Mouse (Mus musculus) forebrain, embryonic 12.5 days (tissue): Measurements from ENCODE around the gene Pde12. TPM values are rescaled to one million over a fixed set of nuclear protein-coding genes. Genes with fewer than 3 reads are reported as not detected.
"Not testable (repeated sequence)": the region's sequence is repeated elsewhere in the genome, so short reads cannot be mapped to it uniquely, and the experiment has no call there.

Experiments used
- ATAC-seq: fragments of 200-750 bp; cut with Nextera tagmentation; 2 replicates; pipeline ENCODE4 v1.8.0; 2017; ENCODE audit warnings: moderate TSS enrichment; ENCODE audit not compliant: low FRiP score
- H3K27ac ChIP-seq: fragments of 300-500 bp; sonication (generic); 2 replicates; pipeline ENCODE4 v1.5.1; 2016; ENCODE audit warnings: mild to moderate bottlenecking
- H3K27me3 ChIP-seq: fragments of 300-500 bp; sonication (generic); 2 replicates; pipeline ENCODE4 v1.6.1; 2016; ENCODE audit warnings: mild to moderate bottlenecking
- H3K36me3 ChIP-seq: fragments of 300-500 bp; sonication (generic); replicated peaks from 2 replicates; pipeline ENCODE4 v1.6.1; 2016; ENCODE audit warnings: mild to moderate bottlenecking
- H3K4me1 ChIP-seq: fragments of 300-500 bp; sonication (generic); 2 replicates; pipeline ENCODE4 v1.6.1; 2016
- H3K4me2 ChIP-seq: fragments of 300-500 bp; sonication (generic); 2 replicates; pipeline ENCODE4 v1.6.1; 2016; ENCODE audit warnings: mild to moderate bottlenecking, moderate library complexity
- H3K4me3 ChIP-seq: fragments of 300-500 bp; sonication (generic); replicated peaks from 2 replicates; pipeline ENCODE4 v1.5.1; 2016; ENCODE audit warnings: mild to moderate bottlenecking
- H3K9ac ChIP-seq: fragments of 300-500 bp; sonication (generic); 2 replicates; pipeline ENCODE4 v1.6.1; 2016; ENCODE audit warnings: mild to moderate bottlenecking
- H3K9me3 ChIP-seq: fragments of 300-500 bp; sonication (generic); 2 replicates; pipeline ENCODE4 v1.6.1; 2016
- WGBS: fragments of 180-500 bp; shearing (Covaris S2); methylation state at CpG from one replicate; pipeline ENCODE4 v1.1.7; 2016; 5-methylcytosine and 5-hydroxymethylcytosine counted together
- polyA plus RNA-seq: library from polyadenylated mRNA; unstranded; fragments of >200 nt; fragmentation: Nextera tagmentation; extraction: Ambion mirVana; gene quantifications from 2 replicates; pipeline ENCODE4 v1.2.1, GENCODE M21; 2016

The Pde12 gene
- 12.9 TPM in 2 replicates for polyA plus RNA-seq

DNA sequence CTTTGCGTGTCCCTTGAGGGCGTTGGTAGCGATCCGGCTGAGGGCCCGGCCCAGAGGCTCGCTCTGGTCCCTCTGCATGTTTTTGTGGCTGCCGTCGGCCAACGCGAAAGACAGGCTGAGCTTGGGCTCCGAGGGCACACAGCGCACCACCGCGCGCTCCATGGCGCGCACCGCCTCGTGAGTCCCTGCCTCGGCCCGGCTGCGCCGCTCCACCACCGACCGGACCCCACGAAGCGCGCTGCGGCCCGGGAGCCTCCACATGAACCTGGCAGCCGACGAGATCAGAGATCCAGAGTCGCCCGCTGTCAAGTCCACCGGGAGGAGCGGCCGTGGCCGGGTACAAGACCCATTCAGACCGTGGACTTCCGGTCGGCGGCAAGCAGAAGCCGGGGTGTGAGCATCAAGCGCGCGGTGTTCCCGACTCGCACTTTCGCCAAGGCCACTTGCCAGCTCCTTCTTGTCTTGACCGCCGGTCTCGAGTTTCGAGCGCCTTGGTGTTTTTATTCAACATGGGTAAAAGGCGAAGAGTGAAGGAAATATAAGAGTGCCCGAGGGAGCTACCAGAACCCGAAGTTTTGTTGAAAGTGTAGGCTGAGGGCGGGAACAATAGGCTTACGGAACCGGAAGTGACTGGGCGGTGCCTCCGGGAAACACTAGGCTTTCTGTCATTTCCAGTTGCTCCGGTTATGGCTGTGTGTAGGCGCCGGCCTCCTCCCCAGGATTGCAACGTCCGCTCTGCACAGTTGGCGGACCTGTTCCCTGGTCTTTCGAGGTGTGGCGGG lies at the start of gene Pde12:
TSS of gene Pde12 (minus strand) at position 592 of the 782 bp plus-strand sequence.
- Histone ChIP-seq H3K27ac (peak within 1 kb of the TSS; percentile 82), H3K9me3 (no peaks in the 10 kb centered on the region), H3K36me3 (peaks cover 16% of the 10 kb centered on the region; the same call in 1 of the 2 replicates), H3K27me3 (no peaks in the 10 kb centered on the region), H3K4me1 (peaks cover 30% of the 10 kb centered on the region), H3K4me3 (peak within 1 kb of the TSS; percentile 83), H3K9ac (peak within 1 kb of the TSS; percentile 85), H3K4me2 (peak within 1 kb of the TSS; percentile 99)
- WGBS: under 1% methylated on average over 70 of the region's 70 CpGs
- peak; percentile 93 for ATAC-seq

DNA sequence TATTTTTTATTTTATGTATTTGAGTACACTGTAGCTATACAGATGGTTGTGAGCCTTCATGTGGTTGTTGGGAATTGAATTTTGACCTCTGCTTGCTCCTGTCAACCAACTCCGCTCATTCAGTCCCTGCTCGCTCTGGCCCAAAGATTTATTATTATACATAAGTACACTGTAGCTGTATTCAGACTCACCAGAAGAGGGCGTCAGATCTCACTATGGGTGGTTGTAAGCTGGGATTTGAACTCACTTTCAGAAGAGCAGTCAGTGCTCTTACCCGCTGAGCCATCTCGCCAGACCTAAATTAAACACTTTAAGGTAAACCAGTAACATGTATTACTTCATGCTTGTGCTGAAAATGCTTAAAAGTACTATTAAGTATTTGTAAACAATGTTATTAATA lies 35.6 kb upstream of the Pde12 start:
- not testable (repeated sequence) for H3K9ac ChIP-seq, H3K4me2 ChIP-seq, H3K4me1 ChIP-seq, H3K9me3 ChIP-seq, H3K4me3 ChIP-seq, H3K27me3 ChIP-seq, ATAC-seq, H3K27ac ChIP-seq, H3K36me3 ChIP-seq
- 85% methylated on average over 5 of the region's 5 CpGs for WGBS

DNA sequence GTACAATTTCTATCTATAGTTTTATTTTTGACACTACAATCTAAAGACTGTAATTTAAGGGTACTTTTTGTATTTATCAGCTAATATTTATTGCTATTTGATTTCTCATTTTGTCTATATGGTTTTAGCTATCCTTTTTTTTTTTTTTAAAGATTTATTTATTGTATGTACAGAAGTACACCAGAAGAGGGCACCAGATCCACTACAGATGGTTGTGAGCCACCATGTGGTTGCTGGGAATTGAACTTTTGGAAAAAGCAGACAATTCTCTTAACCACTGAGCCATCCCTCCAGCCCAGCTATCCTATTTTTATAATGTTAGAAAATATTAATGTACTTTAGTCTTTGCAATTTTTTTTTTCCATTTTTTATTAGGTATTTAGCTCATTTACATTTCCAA lies 28.2 kb upstream of the Pde12 start:
- Histone ChIP-seq H3K4me1 (no peaks in the 10 kb centered on the region), H3K9me3 (no peaks in the 10 kb centered on the region), H3K27me3 (no peaks in the 10 kb centered on the region), H3K4me3 (no peak overlapping the region), H3K27ac (no peak overlapping the region), H3K36me3 (no peaks in the 10 kb centered on the region), H3K9ac (no peak overlapping the region), H3K4me2 (no peak overlapping the region)
- ATAC-seq: no peak

DNA sequence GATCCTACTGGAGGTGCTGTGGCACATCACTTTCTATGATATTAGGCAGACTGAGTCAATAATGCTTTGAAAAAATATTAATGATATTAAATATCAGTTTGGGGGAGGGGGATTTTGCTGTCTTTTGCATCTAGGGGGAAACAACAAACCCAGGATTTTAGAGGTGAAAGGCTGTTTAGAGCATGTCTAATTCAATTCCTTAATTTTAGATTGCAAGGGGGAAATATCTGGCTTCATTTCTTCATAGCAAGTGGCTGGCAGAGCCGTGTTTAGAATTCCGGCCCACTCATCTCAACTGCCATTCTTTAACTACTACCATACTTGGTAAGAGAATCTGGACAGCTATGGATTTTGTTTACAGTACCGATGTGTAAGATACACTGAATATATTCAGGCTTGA lies 23.3 kb upstream of the Pde12 start, which contains the start of gene Dnah12:
TSS of gene Dnah12 (plus strand) at position 301 of the 400 bp plus-strand sequence.
- Histone ChIP-seq H3K4me2 (no peak within 1 kb of the TSS), H3K4me3 (no peak within 1 kb of the TSS), H3K4me1 (no peaks in the 10 kb centered on the region), H3K27ac (no peak within 1 kb of the TSS), H3K27me3 (no peaks in the 10 kb centered on the region), H3K9ac (no peak within 1 kb of the TSS), H3K36me3 (no peaks in the 10 kb centered on the region), H3K9me3 (no peaks in the 10 kb centered on the region)
- 90% methylated on average over 3 of the region's 3 CpGs for WGBS
- no peak for ATAC-seq

DNA sequence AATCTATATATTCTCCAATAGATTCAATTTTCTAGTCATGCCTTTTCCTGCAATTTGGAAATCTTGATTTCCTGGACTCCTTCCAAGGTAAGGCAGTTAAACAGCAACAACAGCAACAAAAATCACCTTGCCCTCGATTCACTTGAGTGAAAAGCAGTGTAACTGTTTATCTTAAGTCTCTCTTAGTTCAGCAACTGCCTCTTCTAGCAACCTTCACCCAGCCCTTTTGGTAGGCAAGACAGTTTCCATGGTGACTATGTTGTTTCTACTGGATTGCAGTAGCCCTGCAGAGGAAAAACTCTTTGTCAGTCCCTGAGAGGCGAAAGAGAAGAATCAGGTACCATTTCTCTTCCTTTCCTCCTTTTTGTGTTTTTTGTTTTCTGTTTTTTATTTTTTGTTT lies 21.7 kb upstream of the Pde12 start:
- no peaks in the 10 kb centered on the region for H3K4me1 ChIP-seq
- WGBS: 69% methylated on average over 2 of the region's 2 CpGs

DNA sequence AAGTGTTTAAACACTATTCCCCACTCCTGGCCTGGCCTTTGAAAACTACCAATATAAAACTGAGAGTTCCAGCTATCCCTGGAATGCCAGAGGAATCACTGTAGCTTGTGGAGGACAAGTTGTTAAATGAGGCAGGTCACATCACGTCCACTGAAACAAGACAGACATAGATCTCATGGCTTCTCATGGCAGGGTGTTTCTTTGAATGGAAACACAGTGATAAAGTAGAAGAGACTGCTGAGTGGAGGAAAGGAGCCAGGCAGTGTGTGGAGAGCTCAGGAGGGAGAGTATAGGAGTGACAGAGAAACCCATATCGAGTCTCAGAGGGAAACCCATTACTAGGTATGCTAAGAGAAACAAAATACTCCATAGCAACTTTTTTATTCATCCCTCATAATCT lies 21.0 kb upstream of the Pde12 start:
- 73% methylated on average over 2 of the region's 2 CpGs for WGBS
- Histone ChIP-seq H3K4me3 (no peak overlapping the region), H3K4me1 (no peaks in the 10 kb centered on the region), H3K27me3 (no peaks in the 10 kb centered on the region), H3K36me3 (no peaks in the 10 kb centered on the region), H3K4me2 (no peak overlapping the region), H3K9me3 (no peaks in the 10 kb centered on the region), H3K27ac (no peak overlapping the region), H3K9ac (no peak overlapping the region)
- no peak for ATAC-seq

More for the DNA sequence above, 21.7 kb upstream of the Pde12 start:
- H3K4me3 ChIP-seq: no peak overlapping the region
- H3K9me3 ChIP-seq: no peaks in the 10 kb centered on the region
- no peaks in the 10 kb centered on the region for H3K36me3 ChIP-seq
- no peak overlapping the region for H3K9ac ChIP-seq
- ATAC-seq: no peak
- H3K4me2 ChIP-seq: no peak overlapping the region
- H3K27ac ChIP-seq: no peak overlapping the region
- H3K27me3 ChIP-seq: no peaks in the 10 kb centered on the region

DNA sequence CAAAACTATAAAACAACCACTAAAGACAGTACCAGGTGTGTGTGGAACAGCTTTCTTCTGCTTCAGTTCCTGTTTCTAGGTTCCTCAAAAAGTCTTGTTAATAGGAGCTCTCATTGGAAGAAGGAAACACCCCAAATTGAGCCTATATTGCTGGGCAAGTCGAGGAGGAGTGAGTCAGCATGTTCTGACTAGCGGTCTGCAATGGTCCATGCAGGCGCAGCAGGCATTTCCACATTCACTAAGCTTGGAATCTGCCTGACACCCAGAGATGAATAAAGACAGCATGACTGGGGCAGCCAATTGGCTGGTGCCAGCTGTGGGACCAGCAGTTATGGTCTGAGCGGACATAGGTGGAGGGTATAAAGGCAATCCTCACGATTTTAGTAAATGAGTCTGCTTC lies 6.1 kb upstream of the Pde12 start:
- no peaks in the 10 kb centered on the region for H3K27me3 ChIP-seq
- H3K9me3 ChIP-seq: no peaks in the 10 kb centered on the region
- H3K4me1 ChIP-seq: no peaks in the 10 kb centered on the region
- no peak overlapping the region for H3K9ac ChIP-seq
- H3K4me2 ChIP-seq: no peak overlapping the region
- H3K27ac ChIP-seq: no peak overlapping the region
- H3K4me3 ChIP-seq: no peak overlapping the region
- no peak for ATAC-seq
- H3K36me3 ChIP-seq: no peaks in the 10 kb centered on the region
- 88% methylated on average over 5 of the region's 5 CpGs for WGBS

DNA sequence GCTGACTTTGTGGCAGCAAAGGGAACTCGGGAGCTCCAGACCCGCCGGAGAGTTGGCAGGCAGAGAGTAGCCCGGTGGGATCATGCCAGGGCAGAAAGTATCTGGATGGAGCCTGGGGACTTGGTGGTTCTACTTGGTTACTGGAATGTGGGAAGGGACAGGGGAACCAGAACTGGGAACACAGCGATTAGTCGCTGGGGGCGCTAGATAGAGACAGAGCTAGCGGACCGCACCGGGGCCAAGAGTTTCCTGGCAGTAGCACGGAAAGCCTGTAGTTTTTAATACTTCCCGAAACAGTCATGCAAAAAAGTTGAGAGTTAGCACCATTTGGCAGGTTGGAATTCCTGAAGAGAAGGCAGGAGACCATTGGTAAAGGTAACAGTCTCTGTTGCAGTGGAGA lies 5.7 kb upstream of the Pde12 start:
- Histone ChIP-seq H3K27ac (no peak overlapping the region), H3K27me3 (no peaks in the 10 kb centered on the region), H3K4me2 (no peak overlapping the region), H3K36me3 (no peaks in the 10 kb centered on the region), H3K4me3 (no peak overlapping the region), H3K9me3 (no peaks in the 10 kb centered on the region), H3K9ac (no peak overlapping the region), H3K4me1 (peaks cover 4% of the 10 kb centered on the region)
- WGBS: 23% methylated on average over 12 of the region's 12 CpGs
- no peak for ATAC-seq

DNA sequence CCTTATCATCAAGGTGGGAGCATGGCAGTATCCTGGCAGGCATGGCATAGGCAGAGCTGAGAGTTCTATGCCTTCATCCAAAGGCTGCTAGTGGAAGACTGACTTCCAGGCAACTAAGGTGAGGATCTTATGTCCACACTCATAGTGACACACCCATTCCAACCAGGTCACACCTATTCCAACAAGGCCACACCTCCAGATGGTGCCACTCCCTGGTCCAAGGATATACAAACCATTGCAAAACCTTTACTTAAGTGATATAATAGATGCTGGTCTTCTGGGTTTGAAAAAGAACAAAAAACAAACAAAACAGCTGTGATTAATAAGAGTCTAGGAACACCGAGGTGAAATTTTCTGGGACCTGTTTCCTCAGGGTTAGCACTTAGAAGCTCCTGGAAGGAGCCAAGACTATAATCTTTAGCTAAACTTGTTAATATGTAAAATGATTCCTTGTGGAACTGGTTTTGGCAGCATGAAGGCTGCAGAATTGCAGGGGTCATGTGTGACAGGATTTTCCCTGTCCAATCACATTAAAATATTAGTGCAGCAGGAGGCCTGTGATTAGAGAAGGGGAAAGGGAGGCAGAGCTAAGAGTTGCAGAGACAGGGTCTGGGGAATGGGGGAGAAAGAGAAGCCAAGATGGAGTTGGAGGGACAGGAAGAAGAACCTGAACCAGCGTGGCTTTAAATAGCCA lies 4.9 kb upstream of the Pde12 start:
- not testable (repeated sequence) for H3K9me3 ChIP-seq, H3K36me3 ChIP-seq, H3K9ac ChIP-seq, ATAC-seq, H3K4me3 ChIP-seq, H3K27me3 ChIP-seq, H3K4me2 ChIP-seq, H3K27ac ChIP-seq, H3K4me1 ChIP-seq
- WGBS: 85% methylated on average over 2 of the region's 2 CpGs

DNA sequence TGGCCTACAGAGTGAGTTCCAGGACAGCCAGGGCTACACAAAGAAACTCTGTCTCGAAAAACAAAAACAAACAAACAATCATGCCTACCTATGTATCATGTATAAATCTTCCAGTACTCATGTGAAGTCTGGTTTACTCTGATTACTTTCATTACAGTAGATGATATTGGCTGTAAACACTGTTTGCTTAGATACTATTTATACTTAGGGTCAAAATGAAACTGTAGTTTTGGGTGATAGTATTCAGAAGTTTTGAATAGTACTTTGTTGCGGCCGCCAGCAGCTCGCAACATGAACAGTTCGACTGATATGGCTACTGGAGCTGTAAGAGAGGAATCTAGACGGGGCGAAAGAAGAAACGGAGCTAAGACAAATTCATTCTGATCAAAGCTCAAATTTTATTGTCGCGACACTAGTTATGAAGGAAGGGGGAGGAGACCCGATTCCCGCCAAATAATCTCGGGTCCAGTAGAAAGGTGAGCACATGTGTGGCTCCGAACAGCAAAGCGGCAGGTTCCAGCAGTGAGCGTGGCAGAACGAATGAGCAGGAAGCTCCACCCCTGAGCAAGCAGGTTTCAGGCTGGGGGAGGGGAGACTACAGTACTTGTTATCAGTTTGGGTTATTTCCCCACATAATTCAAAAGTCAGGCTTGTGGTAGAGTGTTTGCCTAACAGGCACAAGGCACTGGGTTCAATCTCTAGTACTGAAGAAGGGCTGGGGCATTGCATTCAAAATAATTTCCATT lies 2.4 kb upstream of the Pde12 start:
- not testable (repeated sequence) for H3K36me3 ChIP-seq, ATAC-seq, H3K27me3 ChIP-seq, H3K9ac ChIP-seq, H3K4me2 ChIP-seq, H3K27ac ChIP-seq, H3K4me3 ChIP-seq, H3K9me3 ChIP-seq
- WGBS: 71% methylated on average over 17 of the region's 17 CpGs
- H3K4me1 ChIP-seq: peaks cover 20% of the 10 kb centered on the region

DNA sequence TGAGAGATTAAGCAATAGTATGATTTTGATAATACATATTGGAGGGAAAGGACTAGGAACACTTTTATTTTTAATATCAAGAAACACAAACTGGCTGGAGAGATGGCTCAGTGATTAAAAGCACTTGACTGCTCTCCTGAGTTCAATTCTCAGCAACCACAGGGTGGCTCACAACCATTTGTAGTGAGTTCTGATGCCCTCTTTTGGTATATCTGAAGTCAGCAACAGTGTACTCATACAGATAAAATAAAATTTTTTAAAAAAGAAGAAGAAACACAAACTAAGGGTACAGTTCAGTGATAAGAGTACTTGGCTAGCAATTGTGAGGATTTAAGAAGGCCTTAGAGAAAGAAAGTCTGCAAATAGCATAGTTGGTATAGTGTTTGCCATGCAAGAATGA lies 1.3 kb upstream of the Pde12 start:
- no peak overlapping the region for H3K9ac ChIP-seq
- ATAC-seq: no peak
- H3K27ac ChIP-seq: no peak overlapping the region
- no peak overlapping the region for H3K4me3 ChIP-seq
- H3K27me3 ChIP-seq: no peaks in the 10 kb centered on the region
- H3K4me1 ChIP-seq: peaks cover 30% of the 10 kb centered on the region
- peaks cover 4% of the 10 kb centered on the region; the same call in 1 of the 2 replicates for H3K36me3 ChIP-seq
- H3K9me3 ChIP-seq: no peaks in the 10 kb centered on the region
- peak overlapping the region; percentile 99; the same call in 1 of the 2 replicates for H3K4me2 ChIP-seq
